Mouse (Mus musculus) T-cell, adult 2 months (primary cell): ENCODE measurements around the gene Klk9.
A peak's percentile ranks its signal among the peaks of the same experiment; 100 is the strongest.

Source experiments
- DNase-seq: peaks from one replicate; pipeline ENCODE4 v3.0.0; 2022; ENCODE audit warnings: low spot score

The Klk9 gene

GRCm38 (mm10) chr7:43796355-43796754 is 4.7 kb downstream of the Klk9 start:
- DNase-seq, result no peak

- DNase-seq, result peak; percentile 59
Measured at GRCm38 (mm10) chr7:43797333-43797769, 5.7 kb downstream of the Klk9 start, which contains the start of gene Klk8. Gene Klk8, plus strand, starts transcription at chr7:43797577.

GRCm38 (mm10) chr7:43797844-43798462 is 6.3 kb downstream of the Klk9 start:
- DNase-seq, result peak; percentile 55

- no peak for DNase-seq
Measured at GRCm38 (mm10) chr7:43799876-43800275, 8.2 kb downstream of the Klk9 start.

GRCm38 (mm10) chr7:43810994-43811393 is 19.3 kb downstream of the Klk9 start, which contains the start of gene Klk7:
Gene Klk7, plus strand, starts transcription at chr7:43811294.
- no peak for DNase-seq

- no peak for DNase-seq
Measured at GRCm38 (mm10) chr7:43815211-43815610, 23.5 kb downstream of the Klk9 start.

- DNase-seq, result no peak
Measured at GRCm38 (mm10) chr7:43816746-43817145, 25.1 kb downstream of the Klk9 start.

- DNase-seq, result no peak
Measured at GRCm38 (mm10) chr7:43821581-43821980, 29.9 kb downstream of the Klk9 start.

- no peak for DNase-seq
Measured at GRCm38 (mm10) chr7:43824199-43824598, 32.5 kb downstream of the Klk9 start, which contains the start of gene Klk6. Gene Klk6, plus strand, starts transcription at chr7:43824499.

- no peak for DNase-seq
Measured at GRCm38 (mm10) chr7:43826056-43826455, 34.4 kb downstream of the Klk9 start.

- no peak for DNase-seq
Measured at GRCm38 (mm10) chr7:43827706-43828105, 36.0 kb downstream of the Klk9 start.

- DNase-seq, result no peak
Measured at GRCm38 (mm10) chr7:43829006-43829405, 37.3 kb downstream of the Klk9 start.

GRCm38 (mm10) chr7:43841701-43842100 is 50.0 kb downstream of the Klk9 start, which contains the start of gene Klk5:
Gene Klk5, plus strand, starts transcription at chr7:43841971.
- DNase-seq, result no peak

- no peak for DNase-seq
Measured at GRCm38 (mm10) chr7:43843801-43844200, 52.1 kb downstream of the Klk9 start.
